Mouse (Mus musculus) intestine, embryonic 15.5 days (tissue): ENCODE data around the gene Kcnh2. TPM values are rescaled to one million over a fixed set of nuclear protein-coding genes. Genes with fewer than 3 reads are reported as not detected.
A peak's percentile ranks its signal among the peaks of the same experiment; 100 is the strongest.
"Not testable (repeated sequence)": the region's sequence is repeated elsewhere in the genome, so short reads cannot be mapped to it uniquely, and the experiment has no call there.

Experiments used
- ATAC-seq: fragments of 200-750 bp; cut with Nextera tagmentation; 2 replicates; pipeline ENCODE4 v1.8.0; 2017; ENCODE audit warnings: moderate TSS enrichment, moderate library complexity
- H3K27ac ChIP-seq: fragments of 300-500 bp; sonication (generic); 2 replicates; pipeline ENCODE4 v1.5.1; 2015; ENCODE audit warnings: mild to moderate bottlenecking, inconsistent platforms
- H3K27me3 ChIP-seq: fragments of 300-500 bp; sonication (generic); replicated peaks from 2 replicates; pipeline ENCODE4 v1.6.1; 2015; ENCODE audit warnings: inconsistent platforms
- H3K36me3 ChIP-seq: fragments of 300-500 bp; sonication (generic); 2 replicates; pipeline ENCODE4 v1.6.1; 2015; ENCODE audit warnings: inconsistent platforms
- H3K4me1 ChIP-seq: fragments of 300-500 bp; sonication (generic); replicated peaks from 2 replicates; pipeline ENCODE4 v1.6.1; 2015; ENCODE audit warnings: inconsistent platforms
- H3K4me2 ChIP-seq: fragments of 300-500 bp; sonication (generic); replicated peaks from 2 replicates; pipeline ENCODE4 v1.6.1; 2015; ENCODE audit warnings: mild to moderate bottlenecking, inconsistent platforms
- H3K4me3 ChIP-seq: fragments of 300-500 bp; sonication (generic); replicated peaks from 2 replicates; pipeline ENCODE4 v1.5.1; 2015; ENCODE audit warnings: inconsistent platforms
- H3K9ac ChIP-seq: fragments of 300-500 bp; sonication (generic); 2 replicates; pipeline ENCODE4 v1.6.1; 2015; ENCODE audit warnings: inconsistent platforms
- H3K9me3 ChIP-seq: fragments of 300-500 bp; sonication (generic); 2 replicates; pipeline ENCODE4 v1.6.1; 2016; ENCODE audit warnings: inconsistent platforms
- WGBS: fragments of 180-500 bp; shearing (Covaris S2); methylation state at CpG from one replicate; pipeline ENCODE4 v1.1.7; 2015; 5-methylcytosine and 5-hydroxymethylcytosine counted together
- polyA plus RNA-seq: library from polyadenylated mRNA; unstranded; fragments of >200 nt; fragmentation: Nextera tagmentation; extraction: Ambion mirVana; gene quantifications from 2 replicates; pipeline ENCODE4 v1.2.1, GENCODE M21; 2015

Kcnh2 gene
- polyA plus RNA-seq: 6.7 and 7.6 TPM in 2 replicates

DNA sequence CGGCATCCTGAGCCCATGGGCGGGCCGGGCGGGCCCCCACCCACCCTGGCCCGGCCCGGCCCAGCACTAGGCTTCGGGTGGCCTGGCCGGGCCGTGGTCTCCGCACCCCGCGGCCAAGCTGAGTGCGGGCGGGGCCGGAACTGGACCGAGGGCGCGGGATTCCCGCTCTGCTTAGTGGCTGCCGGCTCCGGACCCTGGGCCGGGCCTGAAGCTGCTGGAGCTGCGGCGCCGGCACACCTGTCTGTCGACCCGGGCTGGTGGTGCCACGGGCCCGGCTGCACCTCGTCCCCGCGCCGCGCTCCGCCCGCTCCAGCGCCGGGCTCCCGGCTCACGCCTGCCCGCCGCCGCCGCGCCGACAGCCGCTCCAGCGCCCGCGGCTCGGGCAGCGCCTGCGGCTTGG lies at the start of gene Kcnh2:
TSS of gene Kcnh2 (minus strand) at position 327 of the 400 bp plus-strand sequence.
- Histone ChIP-seq H3K4me3 (peak within 1 kb of the TSS; percentile 74), H3K27me3 (no peaks in the 10 kb centered on the region), H3K27ac (peak within 1 kb of the TSS; percentile 95), H3K4me1 (peaks cover 55% of the 10 kb centered on the region), H3K36me3 (no peaks in the 10 kb centered on the region), H3K9ac (peak within 1 kb of the TSS; percentile 67), H3K9me3 (no peaks in the 10 kb centered on the region), H3K4me2 (peak within 1 kb of the TSS; percentile 97)
- WGBS: 0% methylated on average over 49 of the region's 53 CpGs
- ATAC-seq: peak; percentile 27

DNA sequence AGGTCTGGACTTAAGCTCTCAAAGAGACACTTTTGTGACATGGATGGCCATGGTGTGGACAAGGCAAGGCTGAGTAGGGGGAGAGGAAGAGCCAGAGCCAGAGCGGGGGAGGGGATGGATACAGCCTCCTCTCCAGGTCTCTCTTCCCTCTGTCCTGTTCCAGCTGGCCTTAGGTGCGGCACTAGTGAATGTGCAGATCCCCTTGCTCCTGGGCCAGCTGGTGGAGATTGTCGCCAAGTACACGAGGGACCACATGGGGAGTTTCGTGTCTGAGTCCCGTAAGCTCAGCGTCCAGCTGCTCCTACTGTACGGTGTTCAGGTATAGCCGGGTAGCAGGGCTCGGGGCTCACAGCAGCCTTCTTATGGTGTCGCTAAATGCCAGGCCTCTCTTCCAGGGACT lies 49.0 kb upstream of the Kcnh2 start:
- H3K9ac ChIP-seq: no peak overlapping the region
- no peak for ATAC-seq
- no peak overlapping the region for H3K4me2 ChIP-seq
- no peaks in the 10 kb centered on the region for H3K27me3 ChIP-seq
- WGBS: 85% methylated on average over 11 of the region's 11 CpGs
- no peaks in the 10 kb centered on the region for H3K4me1 ChIP-seq
- peaks cover 20% of the 10 kb centered on the region; the same call in 1 of the 2 replicates for H3K36me3 ChIP-seq
- H3K4me3 ChIP-seq: no peak overlapping the region
- no peaks in the 10 kb centered on the region for H3K9me3 ChIP-seq
- H3K27ac ChIP-seq: no peak overlapping the region

DNA sequence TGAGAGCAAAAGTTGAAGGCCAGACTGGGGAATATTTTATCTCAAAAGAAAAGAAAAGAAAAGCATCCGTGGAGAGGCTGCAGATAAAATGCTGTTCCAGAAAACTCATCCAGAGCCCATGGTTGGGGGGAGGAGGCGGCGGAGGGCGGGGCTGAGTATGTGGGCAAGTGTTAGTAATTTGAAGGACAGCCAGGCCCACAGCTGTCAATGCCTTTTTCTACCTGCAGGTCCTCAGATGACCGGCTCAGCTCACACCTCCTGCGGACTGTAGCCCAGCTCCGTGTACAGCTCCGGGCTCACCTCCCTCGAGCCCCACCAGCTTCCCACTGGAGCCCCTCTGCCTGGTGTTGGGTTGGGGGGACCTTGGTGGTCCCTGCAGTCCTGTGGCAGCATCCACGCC lies 48.3 kb upstream of the Kcnh2 start:
- WGBS: 90% methylated on average over 10 of the region's 10 CpGs
- peaks cover 20% of the 10 kb centered on the region; the same call in 1 of the 2 replicates for H3K36me3 ChIP-seq
- no peak overlapping the region for H3K4me3 ChIP-seq
- H3K9me3 ChIP-seq: no peaks in the 10 kb centered on the region
- no peaks in the 10 kb centered on the region for H3K27me3 ChIP-seq
- H3K4me1 ChIP-seq: no peaks in the 10 kb centered on the region
- H3K9ac ChIP-seq: no peak overlapping the region
- H3K4me2 ChIP-seq: no peak overlapping the region
- ATAC-seq: no peak
- H3K27ac ChIP-seq: no peak overlapping the region

DNA sequence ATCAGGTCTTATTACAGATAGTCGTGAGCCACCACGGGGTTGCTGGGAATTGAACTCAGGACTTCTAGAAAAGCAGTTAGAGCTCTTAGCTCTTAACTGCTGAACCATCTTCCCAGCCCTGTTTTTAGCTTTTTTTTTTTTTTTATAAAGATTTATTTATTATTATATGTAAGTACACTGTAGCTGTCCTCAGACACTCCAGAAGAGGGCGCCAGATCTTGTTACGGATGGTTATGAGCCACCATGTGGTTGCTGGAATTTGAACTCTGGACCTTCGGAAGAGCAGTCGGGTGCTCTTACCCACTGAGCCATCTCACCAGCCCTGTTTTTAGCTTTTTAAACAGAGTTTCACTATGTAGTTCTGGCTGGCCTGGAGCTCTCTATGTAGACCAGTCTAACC lies 44.9 kb upstream of the Kcnh2 start:
- not testable (repeated sequence) for H3K27me3 ChIP-seq, H3K9ac ChIP-seq, H3K9me3 ChIP-seq, H3K36me3 ChIP-seq, ATAC-seq, H3K4me1 ChIP-seq, H3K4me2 ChIP-seq, H3K4me3 ChIP-seq, H3K27ac ChIP-seq
- WGBS: 87% methylated on average over 6 of the region's 6 CpGs

DNA sequence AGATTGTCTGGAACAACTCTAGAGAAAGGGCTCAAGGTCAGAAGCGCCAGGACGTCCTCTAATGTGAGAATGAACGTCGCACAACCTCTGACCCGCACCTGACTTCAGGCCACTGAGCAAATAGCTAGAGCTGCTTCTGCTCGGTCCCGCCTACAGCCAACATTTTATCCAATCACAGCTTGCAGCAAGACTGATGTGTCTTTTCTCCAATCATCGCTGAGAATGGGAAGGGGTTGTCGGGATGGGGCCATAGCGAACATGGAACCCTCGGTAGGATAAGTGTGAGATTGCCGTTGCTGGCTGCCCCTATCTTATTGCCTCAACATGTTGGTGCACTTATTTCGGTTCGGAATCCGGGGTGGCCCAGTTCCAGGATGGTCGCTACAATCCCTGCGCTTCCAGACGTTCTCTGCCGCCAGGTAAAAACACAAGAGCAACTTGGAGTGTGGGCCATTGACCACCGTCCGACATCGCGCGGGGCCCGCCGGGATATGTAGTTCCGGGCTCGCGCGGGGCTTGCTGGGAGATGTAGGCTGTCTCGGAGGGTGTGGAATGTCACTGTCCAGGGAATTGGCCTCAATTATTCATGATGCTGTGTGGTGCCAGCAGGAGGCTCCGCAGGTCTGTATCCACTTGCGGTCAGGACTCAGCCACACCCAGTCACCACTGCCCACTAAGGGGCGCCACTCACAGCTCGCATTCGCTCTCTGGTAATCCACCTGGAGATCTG lies 42.9 kb upstream of the Kcnh2 start:
- ATAC-seq: peak; percentile 97
- Histone ChIP-seq H3K4me3 (peak overlapping the region; percentile 55), H3K9me3 (no peaks in the 10 kb centered on the region), H3K27me3 (no peaks in the 10 kb centered on the region), H3K4me2 (peak overlapping the region; percentile 71), H3K4me1 (peaks cover 12% of the 10 kb centered on the region; the same call in 1 of the 2 replicates), H3K36me3 (no peaks in the 10 kb centered on the region), H3K27ac (peak overlapping the region; percentile 66), H3K9ac (peak overlapping the region; percentile 59)
- 1% methylated on average over 36 of the region's 36 CpGs for WGBS

DNA sequence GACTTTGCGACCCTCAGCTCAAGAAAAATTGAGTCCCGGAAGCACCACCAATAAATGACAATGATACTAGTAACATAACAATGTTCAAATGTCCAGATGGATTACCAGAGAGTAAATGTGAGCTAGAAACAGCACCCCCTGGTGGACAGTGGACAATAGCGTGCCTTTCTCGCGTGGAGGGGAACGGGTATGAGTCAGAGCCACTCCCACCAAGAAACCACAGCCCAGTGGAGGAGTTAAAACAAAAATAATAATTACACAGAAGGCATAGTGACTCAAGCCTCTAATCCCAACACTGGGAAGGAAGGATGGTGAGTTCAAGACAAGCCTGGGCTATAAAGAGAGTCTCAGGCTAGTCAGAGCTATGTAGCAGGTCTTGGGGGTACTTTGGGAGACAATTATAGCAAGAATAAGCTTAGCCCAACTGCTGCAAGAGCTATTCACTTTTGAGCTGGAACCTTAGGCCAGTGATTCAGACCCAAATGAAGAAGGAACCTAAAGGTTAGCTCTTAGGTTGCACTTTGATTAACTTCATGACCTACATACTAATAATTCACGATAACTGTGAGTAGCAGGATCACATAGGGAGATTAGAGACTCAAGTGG lies 42.1 kb upstream of the Kcnh2 start, which contains the start of gene Abcb8:
TSS of gene Abcb8 (plus strand) at position 272 of the 606 bp plus-strand sequence.
- no peak for ATAC-seq
- H3K36me3 ChIP-seq: no peaks in the 10 kb centered on the region
- H3K9ac ChIP-seq: peak within 1 kb of the TSS; percentile 59
- 21% methylated on average over 7 of the region's 7 CpGs for WGBS
- peak within 1 kb of the TSS; percentile 71 for H3K4me2 ChIP-seq
- peak within 1 kb of the TSS; percentile 66 for H3K27ac ChIP-seq
- H3K4me1 ChIP-seq: peaks cover 15% of the 10 kb centered on the region; the same call in 1 of the 2 replicates
- H3K27me3 ChIP-seq: no peaks in the 10 kb centered on the region
- H3K9me3 ChIP-seq: no peaks in the 10 kb centered on the region
- H3K4me3 ChIP-seq: peak within 1 kb of the TSS; percentile 55

DNA sequence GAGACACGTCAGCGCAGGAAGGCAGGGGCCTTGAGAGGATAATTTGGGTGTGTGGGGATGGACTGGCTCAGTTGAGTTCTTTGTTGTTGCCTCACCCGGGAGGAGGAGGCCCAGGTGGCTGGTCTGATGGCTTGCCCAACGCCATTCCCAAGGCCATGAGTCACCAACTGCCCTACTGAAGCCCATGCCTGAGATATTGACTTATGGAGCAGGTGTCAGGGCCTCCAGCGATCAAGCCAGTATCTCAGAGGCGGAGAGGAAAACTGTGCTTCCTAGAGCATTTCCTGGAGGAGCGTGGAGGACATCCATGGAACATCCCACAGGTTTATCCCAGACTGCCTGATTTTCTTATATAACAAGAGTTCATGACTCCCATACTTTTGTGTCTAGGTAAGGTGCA lies 41.3 kb upstream of the Kcnh2 start:
- peaks cover 22% of the 10 kb centered on the region for H3K4me1 ChIP-seq
- H3K9ac ChIP-seq: no peak overlapping the region
- H3K36me3 ChIP-seq: no peaks in the 10 kb centered on the region
- H3K27me3 ChIP-seq: 0 out of 2 replicates have a peak, but pooled peaks cover 4% of the 10 kb centered on the region
- no peak for ATAC-seq
- WGBS: 60% methylated on average over 7 of the region's 7 CpGs
- no peak overlapping the region for H3K4me3 ChIP-seq
- no peaks in the 10 kb centered on the region for H3K9me3 ChIP-seq
- no peak overlapping the region; the same call in 1 of the 2 replicates for H3K4me2 ChIP-seq
- H3K27ac ChIP-seq: peak overlapping the region; percentile 52

DNA sequence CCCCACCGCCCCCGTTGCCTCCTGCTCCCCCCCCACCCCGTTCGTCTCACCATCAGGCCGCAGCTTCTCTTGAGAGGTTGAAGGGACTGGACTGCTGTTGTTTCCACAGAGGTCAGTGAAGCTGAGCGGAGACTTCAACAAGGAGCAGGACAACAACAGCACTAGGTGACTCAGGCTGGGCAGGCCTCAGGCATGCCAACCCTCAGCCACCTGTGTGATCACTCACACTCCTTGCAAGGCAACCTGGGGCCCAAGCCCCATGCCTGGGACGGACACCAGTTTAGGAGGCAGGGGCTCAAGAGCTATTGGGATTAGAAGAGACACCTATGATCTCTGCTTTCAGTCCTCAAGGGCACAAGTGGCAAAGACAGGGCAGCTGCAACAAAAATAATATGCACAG lies 40.5 kb upstream of the Kcnh2 start, which contains the start of gene Atg9b:
TSS of gene Atg9b (minus strand) at position 280 of the 400 bp plus-strand sequence.
- H3K27ac ChIP-seq: peak within 1 kb of the TSS; percentile 52
- WGBS: 84% methylated on average over 7 of the region's 7 CpGs
- H3K4me3 ChIP-seq: no peak within 1 kb of the TSS

DNA sequence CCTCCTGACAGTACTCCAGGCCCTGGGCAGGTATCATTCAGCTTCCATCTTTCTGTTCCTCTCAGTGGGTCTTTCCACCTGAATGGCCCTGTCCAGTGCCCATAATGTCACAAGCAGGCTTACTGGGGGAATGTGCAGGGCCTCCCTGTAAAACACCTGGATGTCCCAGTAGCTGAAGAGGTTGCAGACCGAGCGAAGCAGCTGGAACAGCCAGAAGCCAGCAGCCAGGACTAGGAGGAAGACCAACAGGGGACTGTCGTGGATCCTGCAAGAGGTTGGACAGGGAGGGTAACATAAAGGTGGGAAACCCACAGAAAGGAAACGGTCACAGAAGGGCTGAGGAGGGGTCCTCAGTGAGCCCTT lies 38.2 kb upstream of the Kcnh2 start:
- no peaks in the 10 kb centered on the region for H3K36me3 ChIP-seq
- H3K27me3 ChIP-seq: 0 out of 2 replicates have a peak, but pooled peaks cover 18% of the 10 kb centered on the region
- no peaks in the 10 kb centered on the region for H3K9me3 ChIP-seq
- no peak overlapping the region for H3K9ac ChIP-seq
- no peak overlapping the region for H3K27ac ChIP-seq
- H3K4me1 ChIP-seq: peaks cover 32% of the 10 kb centered on the region
- no peak for ATAC-seq
- WGBS: 87% methylated on average over 4 of the region's 4 CpGs
- no peak overlapping the region for H3K4me3 ChIP-seq
- no peak overlapping the region for H3K4me2 ChIP-seq

More for the DNA sequence above, 40.5 kb upstream of the Kcnh2 start, which contains the start of gene Atg9b:
- ATAC-seq: no peak
- H3K9me3 ChIP-seq: no peaks in the 10 kb centered on the region
- no peak within 1 kb of the TSS; the same call in 1 of the 2 replicates for H3K4me2 ChIP-seq
- H3K9ac ChIP-seq: no peak within 1 kb of the TSS
- H3K4me1 ChIP-seq: peaks cover 31% of the 10 kb centered on the region
- H3K27me3 ChIP-seq: 0 out of 2 replicates have a peak, but pooled peaks cover 7% of the 10 kb centered on the region
- no peaks in the 10 kb centered on the region for H3K36me3 ChIP-seq

DNA sequence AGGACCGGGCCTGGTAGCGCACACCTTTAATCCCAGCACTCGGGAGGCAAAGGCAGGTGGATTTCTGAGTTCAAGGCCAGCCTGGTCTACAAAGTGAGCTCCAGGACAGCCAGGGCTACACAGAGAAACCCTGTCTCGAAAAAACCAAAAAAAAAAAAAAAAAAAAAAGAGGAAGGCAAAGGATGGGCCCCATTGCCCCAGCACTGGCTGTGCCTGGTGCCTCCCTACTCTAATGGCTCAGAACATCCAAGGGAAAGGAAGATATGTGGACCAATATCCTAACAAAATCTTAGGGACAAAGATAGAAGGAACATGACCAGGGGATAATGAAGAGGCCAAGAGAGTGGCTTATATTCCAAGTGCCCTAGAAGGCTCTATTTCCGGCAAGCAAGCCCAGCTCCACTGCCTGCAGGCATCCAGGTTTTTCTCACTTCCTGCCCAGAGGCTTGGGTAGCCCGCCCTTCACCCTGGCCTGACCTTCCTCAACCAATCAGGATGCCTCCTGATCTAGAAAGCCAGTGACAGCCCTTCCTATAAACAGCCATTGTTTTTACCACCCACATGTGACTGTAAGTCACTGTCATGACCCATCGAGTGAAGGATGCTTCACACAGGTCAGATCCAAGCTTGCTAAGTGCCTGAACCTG lies 37.7 kb upstream of the Kcnh2 start:
- ATAC-seq: no peak
- H3K4me3 ChIP-seq: no peak overlapping the region
- no peak overlapping the region for H3K27ac ChIP-seq
- H3K9ac ChIP-seq: no peak overlapping the region
- H3K36me3 ChIP-seq: no peaks in the 10 kb centered on the region
- H3K27me3 ChIP-seq: 0 out of 2 replicates have a peak, but pooled peaks cover 18% of the 10 kb centered on the region
- no peak overlapping the region for H3K4me2 ChIP-seq
- 56% methylated on average over 7 of the region's 7 CpGs for WGBS
- H3K4me1 ChIP-seq: peaks cover 33% of the 10 kb centered on the region
- no peaks in the 10 kb centered on the region for H3K9me3 ChIP-seq

DNA sequence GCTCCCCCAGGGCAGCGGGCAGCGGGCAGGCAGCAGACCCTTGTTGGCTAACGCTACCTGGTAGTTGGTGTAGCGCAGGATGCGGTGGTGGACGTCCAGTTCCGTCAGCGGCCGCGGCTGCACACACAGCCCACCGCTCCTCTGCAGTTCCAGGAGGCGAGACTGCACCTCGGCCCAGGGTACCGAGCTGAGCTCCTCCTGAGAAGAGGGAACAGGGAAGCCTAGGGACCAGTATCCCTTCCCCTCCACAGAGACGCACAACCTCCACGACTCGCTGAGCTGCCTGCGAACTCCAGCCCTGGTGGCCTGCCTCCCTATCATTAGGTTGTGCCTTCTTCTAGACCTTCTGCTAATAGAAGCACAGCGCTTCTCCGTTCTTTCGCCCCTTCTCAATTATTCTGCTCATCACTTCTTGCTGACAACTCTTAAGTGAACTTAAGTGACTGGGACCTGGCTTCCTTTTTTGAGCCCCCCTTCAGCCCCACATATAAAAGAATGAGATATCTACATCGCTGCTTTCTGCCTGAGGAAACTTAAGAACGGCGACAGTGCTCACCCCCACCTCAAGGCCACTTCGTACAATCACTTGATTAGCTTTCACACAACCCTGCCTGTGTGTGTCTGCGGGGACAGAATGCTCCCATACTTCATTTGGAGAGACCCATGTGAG lies 37.0 kb upstream of the Kcnh2 start:
- 28% methylated on average over 26 of the region's 26 CpGs for WGBS
- no peak; the same call in 1 of the 2 replicates for ATAC-seq
- H3K9ac ChIP-seq: peak overlapping the region; percentile 60
- 0 out of 2 replicates have a peak, but pooled peaks cover 18% of the 10 kb centered on the region for H3K27me3 ChIP-seq
- peak overlapping the region; percentile 49 for H3K4me3 ChIP-seq
- no peaks in the 10 kb centered on the region for H3K9me3 ChIP-seq
- peak overlapping the region; percentile 99 for H3K4me2 ChIP-seq
- H3K4me1 ChIP-seq: peaks cover 36% of the 10 kb centered on the region
- 0 out of 2 replicates have a peak overlapping the region, but pooled peaks have one; percentile 27 for H3K27ac ChIP-seq
- H3K36me3 ChIP-seq: no peaks in the 10 kb centered on the region
